Mouse (Mus musculus) layer of hippocampus, adult 2 months (tissue): ENCODE results near the gene Sept1. TPM values are rescaled to one million over a fixed set of nuclear protein-coding genes. Genes with fewer than 3 reads are reported as not detected.

Source experiments
- DNase-seq, 2 experiments: peaks; one replicate each; pipeline ENCODE4 v3.0.0; 2022; ENCODE audit warnings: low spot score in 2 of 2
- H3K27ac ChIP-seq: fragments of 200-600 bp; 2 replicates; pipeline ENCODE4 v1.8.1; 2022
- H3K4me3 ChIP-seq: fragments of 200-600 bp; 2 replicates; pipeline ENCODE4 v1.8.1; 2022; ENCODE audit warnings: mild to moderate bottlenecking
- CTCF ChIP-seq: fragments of 200-600 bp; conservative IDR thresholded peaks from 2 replicates; pipeline ENCODE4 v1.8.1; 2022; ENCODE audit warnings: antibody characterized with exemption, mild to moderate bottlenecking, moderate library complexity
- total RNA-seq, 2 experiments: library from RNA; stranded (reverse); gene quantifications; 2 replicates each; pipeline ENCODE4 v1.2.3; 2021

The Sept1 gene
- total RNA-seq, 2 experiments from 2014 or later: 5.0 to 6.3 TPM

GRCm38 (mm10) chr7:127212432-127213250, 20.3 kb downstream of the Sept1 start:
- Histone ChIP-seq H3K4me3 (no peak overlapping the region), H3K27ac (no peak overlapping the region; the same call in 1 of the 2 replicates)
- no peak for DNase-seq
- TF ChIP-seq CTCF: no peak

DNA sequence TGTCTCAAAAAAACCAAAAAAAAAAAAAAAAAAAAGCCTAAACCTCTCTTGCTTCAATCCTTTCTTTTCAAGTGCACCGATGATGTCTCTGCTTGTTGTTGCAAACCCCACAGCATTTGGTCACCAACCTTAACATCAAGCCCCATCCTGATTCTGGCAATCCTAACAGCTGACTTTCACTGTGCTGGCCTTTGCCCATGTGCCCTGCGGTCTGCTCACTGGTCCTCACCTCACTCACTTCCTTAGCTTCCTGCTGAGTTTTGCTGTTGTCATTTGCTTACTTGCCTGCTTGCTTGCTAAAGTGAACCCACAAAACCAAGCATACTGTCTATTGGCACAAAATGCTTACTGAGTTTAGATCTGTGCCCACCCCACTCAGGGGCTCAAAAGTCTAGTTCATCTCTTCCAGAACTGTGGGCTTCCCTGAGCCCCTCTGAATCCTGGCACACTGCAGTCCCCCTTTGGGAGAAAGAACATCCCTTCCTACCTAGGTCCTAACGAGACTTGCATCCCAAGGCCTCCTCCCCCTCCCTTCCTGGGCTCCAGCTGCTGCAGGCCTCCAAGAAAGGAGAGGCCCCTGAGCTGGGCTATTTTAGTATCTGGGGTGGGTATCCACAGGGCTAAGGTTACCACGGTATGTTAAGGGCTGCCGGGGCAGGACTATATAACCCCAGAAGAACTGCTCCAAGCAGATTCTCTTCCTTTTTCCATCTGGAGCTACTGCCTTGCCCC, 21.8 kb downstream of the Sept1 start:
- no peak for TF ChIP-seq CTCF
- DNase-seq: no peak
- H3K4me3 ChIP-seq: no peak overlapping the region
- peak overlapping the region; percentile 15; the same call in 1 of the 2 replicates for H3K27ac ChIP-seq

GRCm38 (mm10) chr7:127210266-127210665, 22.7 kb downstream of the Sept1 start:
- no peak for TF ChIP-seq CTCF
- H3K27ac ChIP-seq: peak overlapping the region; percentile 92

GRCm38 (mm10) chr7:127209851-127210250, 23.1 kb downstream of the Sept1 start:
- Histone ChIP-seq H3K27ac (peak overlapping the region; percentile 92), H3K4me3 (no peak overlapping the region; the same call in 1 of the 2 replicates)
- DNase-seq: no peak
- no peak for TF ChIP-seq CTCF

More at GRCm38 (mm10) chr7:127210266-127210665, 22.7 kb downstream of the Sept1 start:
- no peak for DNase-seq
- no peak overlapping the region for H3K4me3 ChIP-seq

GRCm38 (mm10) chr7:127208553-127209438, 24.1 kb downstream of the Sept1 start, which contains the start of gene Mylpf:
Mylpf (plus strand) TSS chr7:127208890.
- peak; percentile 75 for TF ChIP-seq CTCF

DNA sequence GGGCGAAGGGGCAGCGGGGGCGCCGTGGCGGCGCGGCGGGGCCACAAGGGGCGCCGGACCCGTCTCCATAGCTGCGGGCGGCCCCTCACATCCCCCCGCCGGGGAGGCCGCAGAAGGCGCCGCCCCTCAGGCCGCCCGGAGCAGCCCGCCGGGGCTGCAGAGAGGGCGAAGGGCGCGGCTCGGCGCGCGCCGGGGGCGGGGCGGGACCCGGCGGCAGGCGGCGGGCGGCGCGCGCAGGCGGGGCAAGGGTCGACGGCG, 24.7 kb downstream of the Sept1 start, which contains the start of gene Tbc1d10b:
Gene Tbc1d10b, minus strand, starts transcription at position 174 of the 258 bp plus-strand sequence.
- Histone ChIP-seq H3K27ac (peak within 1 kb of the TSS; percentile 92), H3K4me3 (peak within 1 kb of the TSS; percentile 89)
- peak; percentile 21; the same call in 1 of the 2 replicates for TF ChIP-seq CTCF
- no peak for DNase-seq

More at GRCm38 (mm10) chr7:127208553-127209438, 24.1 kb downstream of the Sept1 start, which contains the start of gene Mylpf:
- peak within 1 kb of the TSS; percentile 92 for H3K27ac ChIP-seq
- peak; percentile 92 to 98 for DNase-seq
- H3K4me3 ChIP-seq: peak within 1 kb of the TSS; percentile 89

- Histone ChIP-seq H3K27ac (peak overlapping the region; percentile 92), H3K4me3 (peak overlapping the region; percentile 89)
- DNase-seq: no peak
- TF ChIP-seq CTCF: no peak
These were observed 25.3 kb downstream of the Sept1 start for GRCm38 (mm10) chr7:127207374-127208294.

GRCm38 (mm10) chr7:127206606-127207005, 26.3 kb downstream of the Sept1 start:
- no peak for DNase-seq
- peak overlapping the region; percentile 89 for H3K4me3 ChIP-seq
- TF ChIP-seq CTCF: no peak
- H3K27ac ChIP-seq: peak overlapping the region; percentile 92

DNA sequence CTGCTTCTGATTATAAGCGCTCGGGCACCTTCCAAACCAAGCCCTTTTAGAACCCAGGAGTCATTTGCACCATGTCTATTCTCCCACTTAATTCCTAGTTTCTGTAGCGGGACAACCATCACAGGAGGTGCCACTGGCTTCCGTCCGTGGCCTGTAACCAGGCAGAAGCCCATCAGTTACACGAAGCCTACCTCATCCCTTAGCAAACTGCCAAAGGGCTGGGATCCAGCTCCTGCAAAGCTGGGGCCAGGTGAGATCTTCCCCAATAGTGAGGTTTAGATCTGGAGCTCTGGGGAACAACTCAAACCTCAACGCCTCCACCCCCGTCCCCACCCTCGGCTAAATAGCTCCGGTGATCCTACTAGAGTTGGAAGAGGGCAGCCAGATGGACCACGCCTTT, 36.4 kb downstream of the Sept1 start:
- Histone ChIP-seq H3K4me3 (peak overlapping the region; percentile 74), H3K27ac (peak overlapping the region; percentile 70)
- TF ChIP-seq CTCF: no peak
- DNase-seq: no peak

- DNase-seq: peak; percentile 97 to 98
- H3K4me3 ChIP-seq: peak within 1 kb of the TSS; percentile 74
- peak; percentile 49 for TF ChIP-seq CTCF
- peak within 1 kb of the TSS; percentile 91 for H3K27ac ChIP-seq
These were observed 37.2 kb downstream of the Sept1 start, which contains the start of gene Cd2bp2 for GRCm38 (mm10) chr7:127195544-127196295. Cd2bp2 (minus strand) TSS chr7:127196050.

- H3K27ac ChIP-seq: peak overlapping the region; percentile 91; the same call in 1 of the 2 replicates
- no peak for DNase-seq
- no peak for TF ChIP-seq CTCF
These were observed 38.3 kb downstream of the Sept1 start for GRCm38 (mm10) chr7:127194633-127195029.

More at GRCm38 (mm10) chr7:127194633-127195029, 38.3 kb downstream of the Sept1 start:
- peak overlapping the region; percentile 74 for H3K4me3 ChIP-seq
